Mouse (Mus musculus) olfactory bulb, adult 2 months (tissue): ENCODE results near the gene 5730522E02Rik.

Experiments used
- CTCF ChIP-seq: fragments of 200-500 bp; IDR thresholded peaks from 2 replicates; pipeline ENCODE4 v1.5.1; 2012; ENCODE audit warnings: low read depth, mild to moderate bottlenecking, low read length, moderate library complexity; ENCODE audit not compliant: insufficient read depth
- POLR2A ChIP-seq: fragments of 200-500 bp; IDR thresholded peaks from 2 replicates; pipeline ENCODE4 v1.6.1; 2012; ENCODE audit warnings: mild to moderate bottlenecking, low read depth, low read length, moderate library complexity; ENCODE audit not compliant: insufficient read depth

DNA sequence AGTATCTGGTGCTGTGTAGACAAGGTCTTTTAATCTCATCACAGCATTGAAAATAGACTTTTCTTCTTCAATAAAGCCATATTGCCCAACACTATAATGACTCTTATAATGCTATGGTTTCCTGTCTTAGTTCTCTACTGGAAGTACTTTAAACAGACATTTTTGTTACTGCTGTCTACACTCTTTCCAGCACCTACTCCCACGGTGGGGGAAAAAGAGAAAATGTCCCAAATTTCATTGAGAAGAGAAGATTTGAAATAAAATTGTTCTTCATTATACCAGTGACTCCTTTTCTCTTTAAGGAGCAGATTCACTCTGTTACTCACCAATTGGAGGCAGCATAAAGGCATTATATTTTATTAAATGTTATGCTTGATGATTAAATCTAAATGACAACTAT is 72.5 kb downstream of the 5730522E02Rik start:
- no peak for TF ChIP-seq POLR2A
- TF ChIP-seq CTCF, result no peak
